Mouse (Mus musculus): ENCODE measurements around the gene Rab1a. TPM values are rescaled to one million over a fixed set of nuclear protein-coding genes. Genes with fewer than 3 reads are reported as not detected.
A peak's percentile ranks its signal among the peaks of the same experiment; 100 is the strongest.
"Not testable (repeated sequence)": the region's sequence is repeated elsewhere in the genome, so short reads cannot be mapped to it uniquely, and the experiment has no call there.

Rab1a gene
- total and polyA plus RNA-seq, 2 experiments from 2014 or later: 112 to 300 TPM

GRCm38 (mm10) chr11:20165991-20166390 lies 35.2 kb upstream of the Rab1a start:
- Histone ChIP-seq H3K4me3 (ENCODE audit: low read depth, low read length) (no peak overlapping the region), H3K4me2 (ENCODE audit: low read depth, low read length, poor library complexity, severe bottlenecking) (no peak overlapping the region), H3K4me1 (ENCODE audit: insufficient read depth, low read length) (no peaks in the 10 kb centered on the region), H3K9me3 (ENCODE audit: low read length) (no peaks in the 10 kb centered on the region), H3K36me3 (ENCODE audit: insufficient read depth, low read length) (no peaks in the 10 kb centered on the region), H3K9ac (replicated peaks; ENCODE audit: low read length, poor library complexity, severe bottlenecking) (no peak overlapping the region), H3K27ac (ENCODE audit: low read depth, low read length) (no peak overlapping the region), H3K27me3 (ENCODE audit: insufficient read depth, low read length) (no peaks in the 10 kb centered on the region)
- TF ChIP-seq CTCF (IDR thresholded peaks at IDR 0.05): no peak
- no peak for ATAC-seq (ENCODE audit: low FRiP score)
- 90% methylated on average over 4 of the region's 4 CpGs for WGBS
- no peak for DNase-seq (ENCODE audit: low spot score)

GRCm38 (mm10) chr11:20166476-20166875 lies 34.8 kb upstream of the Rab1a start:
- not testable (repeated sequence) for H3K9me3 ChIP-seq (ENCODE audit: low read length); ATAC-seq (ENCODE audit: low FRiP score); H3K36me3 ChIP-seq (ENCODE audit: insufficient read depth, low read length); DNase-seq (ENCODE audit: low spot score); H3K27ac ChIP-seq (ENCODE audit: low read depth, low read length); H3K4me2 ChIP-seq (ENCODE audit: low read depth, low read length, poor library complexity, severe bottlenecking); H3K4me3 ChIP-seq (ENCODE audit: low read depth, low read length); H3K27me3 ChIP-seq (ENCODE audit: insufficient read depth, low read length); H3K9ac ChIP-seq (replicated peaks; ENCODE audit: low read length, poor library complexity, severe bottlenecking); H3K4me1 ChIP-seq (ENCODE audit: insufficient read depth, low read length)
- 83% methylated on average over 5 of the region's 6 CpGs for WGBS

- Histone ChIP-seq H3K27ac (ENCODE audit: low read depth, low read length) (no peak overlapping the region), H3K9me3 (ENCODE audit: low read length) (no peaks in the 10 kb centered on the region), H3K4me3 (ENCODE audit: low read depth, low read length) (no peak overlapping the region), H3K36me3 (ENCODE audit: insufficient read depth, low read length) (no peaks in the 10 kb centered on the region), H3K4me2 (ENCODE audit: low read depth, low read length, poor library complexity, severe bottlenecking) (no peak overlapping the region), H3K9ac (replicated peaks; ENCODE audit: low read length, poor library complexity, severe bottlenecking) (no peak overlapping the region), H3K27me3 (ENCODE audit: insufficient read depth, low read length) (no peaks in the 10 kb centered on the region), H3K4me1 (ENCODE audit: insufficient read depth, low read length) (no peaks in the 10 kb centered on the region)
- no peak for DNase-seq (ENCODE audit: low spot score)
- TF ChIP-seq CTCF (IDR thresholded peaks at IDR 0.05): no peak
- ATAC-seq (ENCODE audit: low FRiP score): no peak
- WGBS: 90% methylated on average over 11 of the region's 11 CpGs
These were observed 32.3 kb upstream of the Rab1a start for GRCm38 (mm10) chr11:20168972-20169371.

- no peaks in the 10 kb centered on the region for H3K9me3 ChIP-seq (ENCODE audit: low read length)
- no peak overlapping the region for H3K9ac ChIP-seq (replicated peaks; ENCODE audit: low read length, poor library complexity, severe bottlenecking)
- no peak overlapping the region for H3K27ac ChIP-seq (ENCODE audit: low read depth, low read length)
- no peak overlapping the region for H3K4me2 ChIP-seq (ENCODE audit: low read depth, low read length, poor library complexity, severe bottlenecking)
- H3K36me3 ChIP-seq (ENCODE audit: insufficient read depth, low read length): no peaks in the 10 kb centered on the region
- no peak for DNase-seq (ENCODE audit: low spot score)
- ATAC-seq (ENCODE audit: low FRiP score): no peak
- TF ChIP-seq CTCF (IDR thresholded peaks at IDR 0.05): no peak
- no peaks in the 10 kb centered on the region for H3K4me1 ChIP-seq (ENCODE audit: insufficient read depth, low read length)
- 85% methylated on average over 6 of the region's 6 CpGs for WGBS
- no peak overlapping the region for H3K4me3 ChIP-seq (ENCODE audit: low read depth, low read length)
- no peaks in the 10 kb centered on the region for H3K27me3 ChIP-seq (ENCODE audit: insufficient read depth, low read length)
These were observed 14.0 kb upstream of the Rab1a start for GRCm38 (mm10) chr11:20187271-20187670.

GRCm38 (mm10) chr11:20193100-20193736 lies 8.0 kb upstream of the Rab1a start:
- H3K27me3 ChIP-seq (ENCODE audit: insufficient read depth, low read length): no peaks in the 10 kb centered on the region
- no peak for TF ChIP-seq CTCF (IDR thresholded peaks at IDR 0.05)
- H3K4me2 ChIP-seq (ENCODE audit: low read depth, low read length, poor library complexity, severe bottlenecking): no peak overlapping the region
- no peak for ATAC-seq (ENCODE audit: low FRiP score)
- no peaks in the 10 kb centered on the region for H3K4me1 ChIP-seq (ENCODE audit: insufficient read depth, low read length)
- 96% methylated on average over 4 of the region's 4 CpGs for WGBS
- H3K9ac ChIP-seq (replicated peaks; ENCODE audit: low read length, poor library complexity, severe bottlenecking): no peak overlapping the region
- H3K27ac ChIP-seq (ENCODE audit: low read depth, low read length): no peak overlapping the region
- no peak for DNase-seq (ENCODE audit: low spot score)
- no peaks in the 10 kb centered on the region for H3K9me3 ChIP-seq (ENCODE audit: low read length)
- H3K4me3 ChIP-seq (ENCODE audit: low read depth, low read length): no peak overlapping the region
- H3K36me3 ChIP-seq (ENCODE audit: insufficient read depth, low read length): no peaks in the 10 kb centered on the region

- DNase-seq (ENCODE audit: low spot score) (peak; percentile 75), ATAC-seq (ENCODE audit: low FRiP score) (peak; percentile 38)
- Histone ChIP-seq H3K27me3 (ENCODE audit: insufficient read depth, low read length) (no peaks in the 10 kb centered on the region), H3K4me1 (ENCODE audit: insufficient read depth, low read length) (no peaks in the 10 kb centered on the region; the same call in 1 of the 2 replicates), H3K27ac (ENCODE audit: low read depth, low read length) (peak overlapping the region; percentile 99), H3K9me3 (ENCODE audit: low read length) (no peaks in the 10 kb centered on the region), H3K9ac (replicated peaks; ENCODE audit: low read length, poor library complexity, severe bottlenecking) (peak overlapping the region; percentile 99), H3K36me3 (ENCODE audit: insufficient read depth, low read length) (no peaks in the 10 kb centered on the region), H3K4me2 (ENCODE audit: low read depth, low read length, poor library complexity, severe bottlenecking) (peak overlapping the region; percentile 84), H3K4me3 (ENCODE audit: low read depth, low read length) (peak overlapping the region; percentile 99)
- no peak for TF ChIP-seq CTCF (IDR thresholded peaks at IDR 0.05)
- WGBS: under 1% methylated on average over 40 of the region's 40 CpGs
These were observed 449 bp downstream of the Rab1a start for GRCm38 (mm10) chr11:20201661-20202101.

Measured in midbrain, postnatal 0 days (tissue).